Mouse (Mus musculus) heart, adult 2 months (tissue): ENCODE measurements at regions not wholly inside any gene's neighbourhood (a gene's known extent, or its start where the extent isn't known, plus 50 kb on each side); places are given as distances from the start of the nearest gene placed in this dataset.

Source experiments
- CTCF ChIP-seq: fragments of 200-600 bp; IDR thresholded peaks from 2 replicates; pipeline ENCODE4 v1.8.1; 2022; ENCODE audit warnings: antibody characterized with exemption, mild to moderate bottlenecking, moderate library complexity
- EP300 ChIP-seq: fragments of 200-500 bp; IDR thresholded peaks from 2 replicates; pipeline ENCODE4 v1.6.1; 2011; ENCODE audit warnings: low read depth, low read length, control low read depth; ENCODE audit not compliant: insufficient read depth
- POLR2A ChIP-seq: fragments of 200-500 bp; IDR thresholded peaks from 2 replicates; pipeline ENCODE4 v1.6.1; 2011; ENCODE audit warnings: mild to moderate bottlenecking, low read depth, low read length, control low read depth; ENCODE audit not compliant: insufficient read depth

GRCm38 (mm10) chr9:5595891-5596635, 250.8 kb downstream of the Casp12 start:
- no peak for TF ChIP-seq EP300
- no peak for TF ChIP-seq CTCF
- no peak for TF ChIP-seq POLR2A
